In the genomic region with DNA sequence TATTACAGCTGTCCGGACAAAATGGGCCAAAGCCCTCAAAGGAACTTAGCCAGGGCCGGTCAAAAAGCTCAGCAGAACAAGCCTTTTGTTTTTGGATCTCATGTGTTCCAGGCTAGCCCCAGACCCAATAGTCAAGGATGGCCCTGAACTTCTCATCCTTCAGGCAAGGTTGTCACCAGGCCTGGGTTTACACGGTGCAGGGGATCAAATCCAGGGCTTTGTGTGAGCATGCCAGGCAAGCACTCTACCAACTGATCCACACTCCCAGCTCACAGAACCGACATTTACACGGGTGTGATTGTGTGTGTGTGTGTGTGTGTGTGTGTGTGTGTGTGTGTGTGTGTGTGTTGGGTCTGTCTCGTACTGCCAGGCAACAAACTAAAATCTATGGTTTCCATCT, we compare ENCODE assay signal across 22 mouse cellular contexts. TPM values are rescaled to one million over a fixed set of nuclear protein-coding genes. Genes with fewer than 3 reads are reported as not detected.
A peak's percentile ranks its signal among the peaks of the same experiment; 100 is the strongest.
DNase-seq lines count a peak whose midpoint lies in the region; ATAC-seq lines count a peak whose summit lies in the region.
"Had no signal": no experiment of that assay in that cellular context is flagged by ENCODE, and none has a peak within 500 bp of the region (broad histone marks: within the 10 kb centered on the region; RNA-seq: fewer than 3 reads in every experiment).

No protein-coding gene starts in this region.

- no peaks in the 10 kb centered on the region for H3K36me3 ChIP-seq in heart, embryonic 10.5 days
- H3K36me3 ChIP-seq in liver, embryonic 12.5 days: no peaks in the 10 kb centered on the region
- H3K36me3 ChIP-seq in liver, embryonic 11.5 days (ENCODE audit: control insufficient read depth, insufficient read depth, low read length): no peaks in the 10 kb centered on the region
- H3K36me3 ChIP-seq in embryonic facial prominence, embryonic 10.5 days (replicated peaks): no peaks in the 10 kb centered on the region
- no peaks in the 10 kb centered on the region for H3K36me3 ChIP-seq in liver, embryonic 15.5 days (replicated peaks)
- H3K36me3 ChIP-seq: embryonic facial prominence, embryonic 15.5 days; heart, embryonic 15.5 days; hindbrain, embryonic 13.5 days; limb, embryonic 12.5 days; lung, embryonic 15.5 days; neural tube, embryonic 12.5 days had no signal

- peaks cover 11% of the 10 kb centered on the region for H3K27me3 ChIP-seq in heart, embryonic 10.5 days (ENCODE audit: insufficient read depth, poor library complexity, severe bottlenecking)
- peaks cover 19% of the 10 kb centered on the region for H3K27me3 ChIP-seq in liver, embryonic 12.5 days (replicated peaks)
- no peaks in the 10 kb centered on the region for H3K27me3 ChIP-seq in liver, embryonic 11.5 days (replicated peaks; ENCODE audit: control insufficient read depth, insufficient read depth, low read length)
- peaks cover 10% of the 10 kb centered on the region for H3K27me3 ChIP-seq in embryonic facial prominence, embryonic 10.5 days (replicated peaks; ENCODE audit: low read depth, poor library complexity, severe bottlenecking)
- no peaks in the 10 kb centered on the region for H3K27me3 ChIP-seq in liver, embryonic 15.5 days
- H3K27me3 ChIP-seq: embryonic facial prominence, embryonic 15.5 days; heart, embryonic 15.5 days; limb, embryonic 12.5 days; lung, embryonic 15.5 days; Patski had no signal

- H3K4me3 ChIP-seq in heart, embryonic 10.5 days: peak overlapping the region; percentile 60; the same call in 1 of the 2 replicates
- no peak overlapping the region for H3K4me3 ChIP-seq in liver, embryonic 12.5 days
- no peak overlapping the region for H3K4me3 ChIP-seq in liver, embryonic 11.5 days (ENCODE audit: low read depth, low read length)
- H3K4me3 ChIP-seq in embryonic facial prominence, embryonic 10.5 days: peak overlapping the region; percentile 54; the same call in 1 of the 2 replicates
- H3K4me3 ChIP-seq in liver, embryonic 15.5 days (replicated peaks): no peak overlapping the region
- H3K4me3 ChIP-seq: myocyte had no signal

- no peak for DNase-seq in heart, embryonic 10.5 days (ENCODE audit: low spot score)
- no peak for DNase-seq in heart, adult 8-10 months (ENCODE audit: low spot score)
- no peak for DNase-seq in liver, embryonic 11.5 days (ENCODE audit: low spot score)
- no peak for DNase-seq in embryonic facial prominence, embryonic 10.5 days (ENCODE audit: low spot score)
- DNase-seq in cerebellum, postnatal 10 days: no peak
- DNase-seq: cerebellum, adult 11 months had no signal

- H3K4me2 ChIP-seq in liver, embryonic 12.5 days: peak overlapping the region; percentile 75; the same call in 1 of the 2 replicates
- H3K4me2 ChIP-seq in liver, embryonic 11.5 days: no peak overlapping the region; the same call in 1 of the 2 replicates
- peak overlapping the region; percentile 57; the same call in 1 of the 2 replicates for H3K4me2 ChIP-seq in liver, embryonic 15.5 days

- WGBS in heart, embryonic 10.5 days: 80% methylated on average over 6 of the region's 6 CpGs
- 71% methylated on average over 6 of the region's 6 CpGs for WGBS in liver, embryonic 12.5 days (ENCODE audit: insufficient replicate concordance)
- 72% methylated on average over 6 of the region's 6 CpGs for WGBS in liver, embryonic 11.5 days
- WGBS in embryonic facial prominence, embryonic 10.5 days: 82% methylated on average over 6 of the region's 6 CpGs
- WGBS in liver, embryonic 15.5 days (ENCODE audit: insufficient replicate concordance): 55% methylated on average over 6 of the region's 6 CpGs

- 0 out of 2 replicates have a peak overlapping the region, but pooled peaks have one; percentile 84 for H3K27ac ChIP-seq in heart, embryonic 10.5 days
- H3K27ac ChIP-seq in liver, embryonic 12.5 days: no peak overlapping the region
- H3K27ac ChIP-seq in liver, embryonic 11.5 days (ENCODE audit: low read depth, low read length): no peak overlapping the region
- peak overlapping the region; percentile 77; the same call in 1 of the 2 replicates for H3K27ac ChIP-seq in embryonic facial prominence, embryonic 10.5 days (replicated peaks)
- H3K27ac ChIP-seq in liver, embryonic 15.5 days (replicated peaks): no peak overlapping the region
- H3K27ac ChIP-seq: embryonic facial prominence, embryonic 15.5 days; forebrain, embryonic 13.5 days; heart, embryonic 15.5 days; hindbrain, embryonic 13.5 days; limb, embryonic 12.5 days; liver, embryonic 14.5 days; lung, embryonic 15.5 days; neural tube, embryonic 12.5 days had no signal

- ATAC-seq in liver, embryonic 12.5 days: no peak
- ATAC-seq in liver, embryonic 11.5 days (replicated peaks; ENCODE audit: low FRiP score): no peak
- ATAC-seq in liver, embryonic 15.5 days (ENCODE audit: insufficient read depth): no peak
- ATAC-seq in erythroid progenitor cell, adult 5-6 weeks (replicated peaks; ENCODE audit: low FRiP score, poor library complexity, severe bottlenecking): no peak
- ATAC-seq: Patski had no signal

- H3K9ac ChIP-seq in liver, embryonic 12.5 days: no peak overlapping the region
- no peak overlapping the region for H3K9ac ChIP-seq in liver, embryonic 11.5 days (ENCODE audit: low read depth, low read length)
- H3K9ac ChIP-seq in liver, embryonic 15.5 days: no peak overlapping the region
- H3K9ac ChIP-seq: embryonic facial prominence, embryonic 15.5 days; forebrain, embryonic 13.5 days; hindbrain, embryonic 13.5 days; liver, embryonic 14.5 days had no signal

- H3K4me1 ChIP-seq in heart, embryonic 10.5 days: peaks cover 40% of the 10 kb centered on the region
- peaks cover 15% of the 10 kb centered on the region for H3K4me1 ChIP-seq in liver, embryonic 12.5 days
- peaks cover 11% of the 10 kb centered on the region; the same call in 1 of the 2 replicates for H3K4me1 ChIP-seq in liver, embryonic 11.5 days (replicated peaks; ENCODE audit: control insufficient read depth, insufficient read depth, low read length)
- H3K4me1 ChIP-seq in embryonic facial prominence, embryonic 10.5 days: peaks cover 32% of the 10 kb centered on the region
- peaks cover 15% of the 10 kb centered on the region for H3K4me1 ChIP-seq in liver, embryonic 15.5 days (replicated peaks)

- no peaks in the 10 kb centered on the region for H3K9me3 ChIP-seq in heart, embryonic 10.5 days
- no peaks in the 10 kb centered on the region for H3K9me3 ChIP-seq in liver, embryonic 12.5 days (replicated peaks)
- no peaks in the 10 kb centered on the region for H3K9me3 ChIP-seq in liver, embryonic 11.5 days (ENCODE audit: control insufficient read depth, low read length)
- no peaks in the 10 kb centered on the region for H3K9me3 ChIP-seq in embryonic facial prominence, embryonic 10.5 days
- H3K9me3 ChIP-seq in liver, embryonic 15.5 days (replicated peaks): no peaks in the 10 kb centered on the region
- H3K9me3 ChIP-seq: embryonic facial prominence, embryonic 15.5 days; forebrain, embryonic 13.5 days; heart, embryonic 15.5 days; hindbrain, embryonic 13.5 days; limb, embryonic 12.5 days; lung, embryonic 15.5 days; neural tube, embryonic 12.5 days had no signal

RNA-seq across cellular contexts. Expression of a gene that starts 1.6 kb away (rescaled TPM):
- polyA plus RNA-seq in heart, embryonic 10.5 days (2016; fragmentation: Nextera tagmentation; extraction: Ambion mirVana): 0.96 and 2.4 TPM in 2 replicates
- total RNA-seq in heart, adult 8-10 months (2022): 10 to 100 TPM; 15.0 to 19.3 (median 16.5) TPM
- polyA plus RNA-seq in liver, embryonic 12.5 days (2016; fragmentation: Nextera tagmentation; extraction: Ambion mirVana): 3.2 and 3.6 TPM in 2 replicates
- 3.3 and 3.7 TPM in 2 replicates for polyA plus RNA-seq in liver, embryonic 11.5 days (2014; fragmentation: Nextera tagmentation; extraction: Ambion mirVana)
- 1.5 and 2.1 TPM in 2 replicates for polyA plus RNA-seq in embryonic facial prominence, embryonic 10.5 days (2016; fragmentation: Nextera tagmentation; extraction: Ambion mirVana)
- polyA plus RNA-seq in liver, embryonic 15.5 days (2015; fragmentation: Nextera tagmentation; extraction: Ambion mirVana): 4.4 and 4.6 TPM in 2 replicates
- total RNA-seq in erythroid progenitor cell, adult 5-6 weeks (2015; ENCODE audit: low replicate concordance): not detected in 2 replicates
- total RNA-seq in erythroid progenitor cell, adult 5-6 weeks (2017; ENCODE audit: low replicate concordance): not detected in 2 replicates
- total RNA-seq: MEL had no signal

RNA-seq across cellular contexts. Expression of a gene that starts 6.8 kb away (rescaled TPM):
- polyA plus RNA-seq in heart, embryonic 10.5 days (2016; fragmentation: Nextera tagmentation; extraction: Ambion mirVana): 0.20 and 0.34 TPM in 2 replicates
- 100 to 1,000 TPM; 124 to 157 (median 144) TPM for total RNA-seq in heart, adult 8-10 months (2022)
- not detected in 2 replicates for polyA plus RNA-seq in liver, embryonic 12.5 days (2016; fragmentation: Nextera tagmentation; extraction: Ambion mirVana)
- polyA plus RNA-seq in liver, embryonic 11.5 days (2014; fragmentation: Nextera tagmentation; extraction: Ambion mirVana): not detected in 2 replicates
- polyA plus RNA-seq in embryonic facial prominence, embryonic 10.5 days (2016; fragmentation: Nextera tagmentation; extraction: Ambion mirVana): 0.09 TPM in 1 of 2 replicates, not detected in the other
- polyA plus RNA-seq in liver, embryonic 15.5 days (2015; fragmentation: Nextera tagmentation; extraction: Ambion mirVana): 0.07 TPM in 1 of 2 replicates, not detected in the other
- total RNA-seq in erythroid progenitor cell, adult 5-6 weeks (2015; ENCODE audit: low replicate concordance): not detected in 2 replicates
- total RNA-seq in erythroid progenitor cell, adult 5-6 weeks (2017; ENCODE audit: low replicate concordance): not detected in 2 replicates
- total RNA-seq: megakaryocyte progenitor cell, adult 5-6 weeks; MEL had no signal
- polyA plus RNA-seq: limb, embryonic 12.5 days; midbrain, embryonic 11.5 days; neural tube, embryonic 12.5 days had no signal

RNA-seq across cellular contexts. Expression of a gene that starts 10.9 kb away (rescaled TPM):
- 61.9 and 62.7 TPM in 2 replicates for polyA plus RNA-seq in heart, embryonic 10.5 days (2016; fragmentation: Nextera tagmentation; extraction: Ambion mirVana)
- total RNA-seq in heart, adult 8-10 months (2022): 100 to 1,000 TPM; 221 to 281 (median 251) TPM
- polyA plus RNA-seq in liver, embryonic 12.5 days (2016; fragmentation: Nextera tagmentation; extraction: Ambion mirVana): 4.0 and 5.3 TPM in 2 replicates
- 15.4 and 17.0 TPM in 2 replicates for polyA plus RNA-seq in liver, embryonic 11.5 days (2014; fragmentation: Nextera tagmentation; extraction: Ambion mirVana)
- 56.3 and 68.1 TPM in 2 replicates for polyA plus RNA-seq in embryonic facial prominence, embryonic 10.5 days (2016; fragmentation: Nextera tagmentation; extraction: Ambion mirVana)
- polyA plus RNA-seq in liver, embryonic 15.5 days (2015; fragmentation: Nextera tagmentation; extraction: Ambion mirVana): 1.7 and 1.9 TPM in 2 replicates
- total RNA-seq in erythroid progenitor cell, adult 5-6 weeks (2015; ENCODE audit: low replicate concordance): 0.72 and 2.9 TPM in 2 replicates
- 0.77 TPM in 1 of 2 replicates, not detected in the other for total RNA-seq in erythroid progenitor cell, adult 5-6 weeks (2017; ENCODE audit: low replicate concordance)
- total RNA-seq: megakaryocyte progenitor cell, adult 5-6 weeks; MEL had no signal

RNA-seq across cellular contexts. Expression of a gene that starts 47.9 kb away (rescaled TPM):
- polyA plus RNA-seq in heart, embryonic 10.5 days (2016; fragmentation: Nextera tagmentation; extraction: Ambion mirVana): 4.1 and 5.4 TPM in 2 replicates
- 100 to 1,000 TPM; 113 to 133 (median 117) TPM for total RNA-seq in heart, adult 8-10 months (2022)
- 1.9 and 2.4 TPM in 2 replicates for polyA plus RNA-seq in liver, embryonic 12.5 days (2016; fragmentation: Nextera tagmentation; extraction: Ambion mirVana)
- 2.1 and 3.4 TPM in 2 replicates for polyA plus RNA-seq in liver, embryonic 11.5 days (2014; fragmentation: Nextera tagmentation; extraction: Ambion mirVana)
- 4.9 and 5.2 TPM in 2 replicates for polyA plus RNA-seq in embryonic facial prominence, embryonic 10.5 days (2016; fragmentation: Nextera tagmentation; extraction: Ambion mirVana)
- 1.1 and 2.0 TPM in 2 replicates for polyA plus RNA-seq in liver, embryonic 15.5 days (2015; fragmentation: Nextera tagmentation; extraction: Ambion mirVana)
- total RNA-seq in erythroid progenitor cell, adult 5-6 weeks (2015; ENCODE audit: low replicate concordance): 10.1 and 17.3 TPM in 2 replicates
- 2.3 and 4.9 TPM in 2 replicates for total RNA-seq in erythroid progenitor cell, adult 5-6 weeks (2017; ENCODE audit: low replicate concordance)

Comparison
In these comparisons a context has a peak if more than half of its experiments do, and no peak if none do; other contexts are left out.
1. H3K27ac ChIP-seq: peak in heart, embryonic 10.5 days (single experiment) and embryonic facial prominence, embryonic 10.5 days (single experiment); none in liver, embryonic 12.5 days (single experiment), liver, embryonic 11.5 days (single experiment) and liver, embryonic 15.5 days (single experiment).
2. H3K4me3 ChIP-seq: peak in heart, embryonic 10.5 days (single experiment) and embryonic facial prominence, embryonic 10.5 days (single experiment); none in liver, embryonic 12.5 days (single experiment), liver, embryonic 11.5 days (single experiment) and liver, embryonic 15.5 days (single experiment).